Mouse (Mus musculus) gastrocnemius, adult 2 months (tissue): ENCODE data around the gene Zc3h13. TPM values are rescaled to one million over a fixed set of nuclear protein-coding genes. Genes with fewer than 3 reads are reported as not detected.

ENCODE experiments used
- DNase-seq: peaks from one replicate; pipeline ENCODE4 v3.0.0; 2022
- H3K27ac ChIP-seq: fragments of 200-600 bp; 2 replicates; pipeline ENCODE4 v1.8.1; 2022; ENCODE audit warnings: mild to moderate bottlenecking
- H3K4me3 ChIP-seq: fragments of 200-600 bp; 2 replicates; pipeline ENCODE4 v1.8.1; 2022; ENCODE audit warnings: mild to moderate bottlenecking, moderate library complexity
- CTCF ChIP-seq: fragments of 200-600 bp; IDR thresholded peaks from 2 replicates; pipeline ENCODE4 v1.8.1; 2022; ENCODE audit warnings: antibody characterized with exemption, mild to moderate bottlenecking, moderate library complexity
- intact Hi-C: fragments of 180-260 bp; cut with DNase I; formaldehyde crosslinking; loops from one replicate; pipeline ENCODE4 v1.15.1; 2025
- total RNA-seq, 2 experiments: library from RNA; stranded (reverse); gene quantifications; 2 replicates each; pipeline ENCODE4 v1.2.3; 2021

The Zc3h13 gene
- total RNA-seq, 2 experiments from 2014 or later: 14.7 to 15.3 TPM

DNA sequence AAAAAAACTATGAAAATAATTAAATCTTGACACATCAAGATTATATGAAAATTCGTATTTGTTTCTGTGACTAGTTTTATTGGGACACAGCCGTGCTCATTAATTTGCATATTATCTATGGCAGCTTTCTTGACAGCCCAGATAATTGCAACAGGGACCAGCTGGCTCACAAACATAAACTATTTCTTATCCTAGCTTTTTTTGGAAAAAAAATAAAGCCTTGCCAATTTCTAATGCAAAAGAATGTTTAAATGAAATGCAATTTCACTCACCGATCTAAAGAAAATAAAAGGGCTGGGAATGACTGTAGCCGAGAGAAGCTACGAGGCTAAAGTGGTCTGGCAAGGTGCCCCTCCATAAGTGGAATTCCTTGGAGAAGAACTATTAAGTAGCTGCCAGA lies 3.8 kb upstream of the Zc3h13 start:
- no peak for DNase-seq
- no peak for TF ChIP-seq CTCF
- H3K4me3 ChIP-seq: no peak overlapping the region
- intact Hi-C loops: loop anchor here (10.0 kb wide), 2 partner anchors 546 to 824 kb away; partner anchors contain the start of gene Esd
- H3K27ac ChIP-seq: no peak overlapping the region

DNA sequence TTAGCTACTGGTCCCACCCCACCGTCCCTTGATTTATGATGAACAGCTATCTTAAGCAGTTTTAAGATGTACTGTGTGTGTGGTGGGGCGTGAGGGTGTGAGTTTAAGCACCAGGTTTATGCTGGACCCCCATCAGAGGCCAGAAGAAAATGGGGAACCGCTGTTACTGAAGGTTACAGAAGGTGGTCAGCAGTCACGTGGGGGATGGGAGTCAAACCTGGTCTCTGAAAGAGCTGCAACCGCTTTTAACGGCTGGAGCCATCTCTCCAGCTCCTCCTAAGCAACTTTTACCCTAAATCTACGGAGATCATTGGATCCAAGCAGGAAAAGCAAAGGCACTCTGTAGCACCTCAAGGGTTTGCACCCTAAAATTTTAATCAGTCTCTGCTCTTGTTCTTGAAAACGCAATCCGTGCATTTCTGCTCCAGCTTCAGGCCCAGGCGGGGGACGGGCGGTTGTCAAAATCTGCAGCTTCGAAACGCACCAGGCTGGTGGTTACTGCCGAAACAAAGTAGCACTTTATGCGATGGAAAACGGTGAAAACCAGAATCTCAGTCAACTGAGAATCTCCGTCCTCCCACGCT lies 472 bp upstream of the Zc3h13 start:
- Histone ChIP-seq H3K27ac (peak overlapping the region; percentile 95), H3K4me3 (peak overlapping the region; percentile 93)
- peak; percentile 20 for DNase-seq
- intact Hi-C loops: loop anchor here (10.0 kb wide), 2 partner anchors 549 to 821 kb away; partner anchors contain the start of gene Esd
- TF ChIP-seq CTCF: no peak

DNA sequence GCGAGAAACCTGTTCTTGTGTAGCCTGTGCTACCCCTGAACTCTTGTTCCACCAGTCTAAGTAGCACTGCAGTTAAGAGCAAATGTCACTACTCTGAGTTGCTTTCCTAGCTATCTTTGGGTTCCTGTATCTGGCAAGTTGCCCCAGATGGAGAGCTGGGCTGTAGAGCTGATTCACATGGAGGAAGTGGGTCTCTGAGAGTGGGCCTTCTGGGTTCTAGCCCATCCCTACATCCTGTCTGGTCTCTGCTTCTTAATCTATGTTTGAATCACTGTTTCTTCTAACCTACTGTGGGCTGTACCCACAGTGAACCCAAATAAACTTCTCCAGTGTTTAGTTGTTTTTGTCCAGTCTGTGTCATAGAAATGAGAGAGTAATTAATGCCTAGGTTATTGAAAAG lies 16.9 kb downstream of the Zc3h13 start:
- no peak for TF ChIP-seq CTCF
- H3K4me3 ChIP-seq: no peak overlapping the region
- DNase-seq: no peak
- no peak overlapping the region for H3K27ac ChIP-seq
- intact Hi-C loops: no loop called here

GRCm38 (mm10) chr14:75303807-75304206 lies 19.6 kb downstream of the Zc3h13 start:
- intact Hi-C loops: no loop called here
- H3K4me3 ChIP-seq: no peak overlapping the region
- H3K27ac ChIP-seq: no peak overlapping the region
- TF ChIP-seq CTCF: no peak
- DNase-seq: no peak

- Histone ChIP-seq H3K27ac (no peak overlapping the region), H3K4me3 (no peak overlapping the region)
- TF ChIP-seq CTCF: no peak
- intact Hi-C loops: no loop called here
- DNase-seq: no peak
These were observed 23.7 kb downstream of the Zc3h13 start for GRCm38 (mm10) chr14:75307855-75308254.

GRCm38 (mm10) chr14:75309336-75309992 lies 25.3 kb downstream of the Zc3h13 start:
- H3K4me3 ChIP-seq: no peak overlapping the region
- intact Hi-C loops: no loop called here
- peak; percentile 26; the same call in 1 of the 2 replicates for TF ChIP-seq CTCF
- no peak overlapping the region for H3K27ac ChIP-seq
- DNase-seq: no peak

GRCm38 (mm10) chr14:75314484-75314883 lies 30.3 kb downstream of the Zc3h13 start:
- DNase-seq: no peak
- Histone ChIP-seq H3K4me3 (no peak overlapping the region), H3K27ac (no peak overlapping the region)
- intact Hi-C loops: no loop called here
- TF ChIP-seq CTCF: no peak

- H3K27ac ChIP-seq: no peak overlapping the region
- no peak overlapping the region for H3K4me3 ChIP-seq
- no peak for TF ChIP-seq CTCF
- intact Hi-C loops: no loop called here
- no peak for DNase-seq
These were observed 34.6 kb downstream of the Zc3h13 start for GRCm38 (mm10) chr14:75318736-75319135.

GRCm38 (mm10) chr14:75320269-75320668 lies 36.1 kb downstream of the Zc3h13 start:
- no peak for TF ChIP-seq CTCF
- DNase-seq: no peak
- no peak overlapping the region for H3K27ac ChIP-seq
- no peak overlapping the region for H3K4me3 ChIP-seq
- intact Hi-C loops: no loop called here

DNA sequence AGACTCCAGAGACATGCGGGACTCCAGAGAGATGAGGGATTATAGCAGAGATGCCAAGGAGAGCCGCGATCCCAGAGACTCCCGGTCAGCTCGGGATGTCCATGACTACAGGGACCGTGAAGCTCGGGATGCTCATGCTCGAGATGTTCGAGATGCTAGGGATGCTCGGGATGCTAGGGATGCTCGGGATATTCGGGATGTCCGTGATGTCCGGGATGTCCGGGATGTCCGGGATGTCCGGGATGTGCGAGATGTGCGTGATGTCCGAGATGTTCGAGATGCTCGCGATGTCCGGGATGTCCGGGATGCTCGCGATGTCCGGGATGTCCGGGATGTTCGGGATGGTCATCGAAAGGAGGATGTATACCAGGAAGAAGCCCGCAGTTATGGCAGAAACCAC lies 39.2 kb downstream of the Zc3h13 start:
- intact Hi-C loops: no loop called here
- no peak for TF ChIP-seq CTCF
- Histone ChIP-seq H3K4me3 (no peak overlapping the region), H3K27ac (no peak overlapping the region)
- no peak for DNase-seq

GRCm38 (mm10) chr14:75328062-75328461 lies 43.9 kb downstream of the Zc3h13 start:
- intact Hi-C loops: no loop called here
- TF ChIP-seq CTCF: no peak
- no peak overlapping the region for H3K27ac ChIP-seq
- no peak overlapping the region for H3K4me3 ChIP-seq
- DNase-seq: no peak

DNA sequence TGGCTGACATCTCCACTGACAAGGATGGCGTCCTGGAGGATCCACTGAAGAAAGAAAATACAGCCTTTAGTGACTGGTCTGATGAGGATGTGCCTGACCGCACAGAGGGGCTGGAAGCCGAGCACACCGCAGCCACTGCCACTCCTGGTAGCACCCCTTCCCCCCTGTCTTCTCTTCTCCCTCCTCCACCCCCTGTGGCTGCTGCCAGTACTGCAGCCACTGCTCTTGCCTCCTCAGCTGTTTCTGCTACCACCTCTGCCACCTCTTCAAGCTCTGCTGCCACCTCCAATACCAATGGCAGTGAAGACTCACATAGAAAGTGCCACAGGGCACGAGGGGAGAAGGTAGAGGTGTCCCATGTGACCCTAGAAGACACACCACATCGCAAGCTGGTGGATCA lies 46.4 kb downstream of the Zc3h13 start:
- Histone ChIP-seq H3K27ac (no peak overlapping the region), H3K4me3 (no peak overlapping the region)
- DNase-seq: no peak
- TF ChIP-seq CTCF: peak; percentile 42
- intact Hi-C loops: no loop called here

DNA sequence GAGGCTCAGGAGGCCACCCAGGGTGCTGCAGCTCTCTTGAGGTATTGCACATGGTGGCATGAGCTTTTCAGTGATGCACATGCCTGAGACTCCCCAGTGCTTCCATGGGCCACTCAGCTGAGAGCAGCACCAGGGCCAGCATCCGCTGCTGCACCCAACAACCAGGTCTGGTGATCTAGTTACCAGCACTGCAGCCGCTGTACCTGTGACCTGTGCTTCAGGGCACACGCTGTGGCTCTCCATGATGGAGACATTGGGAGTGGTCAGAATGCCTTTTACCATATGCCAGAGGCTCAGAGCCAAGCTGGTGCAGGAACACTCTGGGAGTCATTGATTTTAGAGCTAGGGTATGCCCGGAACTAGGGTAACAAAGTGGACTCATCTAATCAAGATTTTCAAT lies 50.1 kb downstream of the Zc3h13 start:
- Histone ChIP-seq H3K4me3 (no peak overlapping the region), H3K27ac (no peak overlapping the region)
- no peak for TF ChIP-seq CTCF
- no peak for DNase-seq
- intact Hi-C loops: no loop called here

GRCm38 (mm10) chr14:75337884-75338283 lies 53.7 kb downstream of the Zc3h13 start:
- Histone ChIP-seq H3K27ac (no peak overlapping the region), H3K4me3 (no peak overlapping the region)
- intact Hi-C loops: no loop called here
- DNase-seq: no peak
- TF ChIP-seq CTCF: no peak
